Mouse (Mus musculus) layer of hippocampus, postnatal 25 days (tissue): ENCODE data around the gene Mrrf. TPM values are rescaled to one million over a fixed set of nuclear protein-coding genes. Genes with fewer than 3 reads are reported as not detected.

Experiments used
- DNase-seq, 2 experiments: peaks; one replicate each; pipeline ENCODE4 v3.0.0; 2022; ENCODE audit warnings: mixed read lengths in 2 of 2, low spot score in 1 of 2; ENCODE audit errors: extremely low spot score in 1 of 2
- total RNA-seq, 2 experiments: library from RNA; stranded (reverse); gene quantifications; 2 replicates each; pipeline ENCODE4 v1.2.3; 2021

The Mrrf gene
- total RNA-seq, 2 experiments from 2014 or later: 16.7 to 17.0 TPM

- DNase-seq: peak in 1 of 2 experiments; percentile 17
Observed at GRCm38 (mm10) chr2:36197919-36198881, 62.0 kb downstream of the Mrrf start.

DNA sequence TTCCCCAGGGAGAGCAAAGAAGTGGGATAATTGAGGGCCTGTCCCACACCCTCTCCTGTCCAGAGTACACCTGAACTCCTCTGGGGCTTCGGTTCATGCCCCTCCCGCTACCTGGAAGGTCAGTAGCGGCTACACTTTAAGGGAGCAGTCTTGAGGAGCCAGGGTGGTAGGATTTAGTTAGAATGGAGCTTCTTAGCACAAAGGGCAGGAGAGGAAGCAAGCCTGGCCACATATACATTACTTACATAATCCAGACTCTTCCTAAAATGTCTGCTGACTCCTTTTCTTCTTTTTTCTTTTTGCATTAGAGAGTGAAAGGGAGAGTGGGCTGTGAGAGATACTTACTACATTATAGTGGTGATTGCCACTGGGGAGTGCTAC is 62.7 kb downstream of the Mrrf start:
- DNase-seq: no peak

DNA sequence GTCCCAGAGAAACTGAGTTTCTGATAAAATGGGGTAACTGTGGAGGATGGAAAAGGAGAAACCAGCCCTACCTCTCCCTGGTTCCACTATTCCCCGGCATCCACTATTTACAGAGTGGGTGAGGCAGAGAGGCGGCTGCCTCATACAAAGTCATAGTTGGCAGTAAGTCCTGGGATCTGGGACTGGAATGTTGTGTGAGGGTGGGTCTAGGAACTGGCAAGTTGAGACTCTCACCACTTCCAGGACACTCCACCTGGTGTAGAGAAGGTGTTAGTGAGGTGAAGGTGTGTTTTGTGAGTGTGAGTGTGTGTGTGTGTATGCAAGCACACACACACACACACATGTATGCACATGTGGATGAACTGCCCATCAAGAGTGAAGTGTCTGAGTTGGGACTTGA is 64.6 kb downstream of the Mrrf start:
- DNase-seq: no peak

- DNase-seq: no peak
Observed at GRCm38 (mm10) chr2:36201756-36202610, 65.8 kb downstream of the Mrrf start.

DNA sequence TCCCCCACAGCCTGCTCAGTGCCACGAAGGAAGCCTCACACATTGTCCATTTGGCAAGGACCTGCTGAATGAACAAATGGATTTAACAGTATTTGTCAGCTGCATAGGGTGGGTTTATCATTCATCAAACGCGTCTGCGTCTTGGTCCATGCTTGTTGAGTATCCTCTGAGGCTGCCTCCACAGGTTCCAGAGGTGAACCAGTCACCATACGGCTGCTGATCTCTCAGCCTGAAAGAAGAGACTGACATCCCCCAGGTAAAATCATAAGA is 66.4 kb downstream of the Mrrf start:
- DNase-seq: no peak

DNA sequence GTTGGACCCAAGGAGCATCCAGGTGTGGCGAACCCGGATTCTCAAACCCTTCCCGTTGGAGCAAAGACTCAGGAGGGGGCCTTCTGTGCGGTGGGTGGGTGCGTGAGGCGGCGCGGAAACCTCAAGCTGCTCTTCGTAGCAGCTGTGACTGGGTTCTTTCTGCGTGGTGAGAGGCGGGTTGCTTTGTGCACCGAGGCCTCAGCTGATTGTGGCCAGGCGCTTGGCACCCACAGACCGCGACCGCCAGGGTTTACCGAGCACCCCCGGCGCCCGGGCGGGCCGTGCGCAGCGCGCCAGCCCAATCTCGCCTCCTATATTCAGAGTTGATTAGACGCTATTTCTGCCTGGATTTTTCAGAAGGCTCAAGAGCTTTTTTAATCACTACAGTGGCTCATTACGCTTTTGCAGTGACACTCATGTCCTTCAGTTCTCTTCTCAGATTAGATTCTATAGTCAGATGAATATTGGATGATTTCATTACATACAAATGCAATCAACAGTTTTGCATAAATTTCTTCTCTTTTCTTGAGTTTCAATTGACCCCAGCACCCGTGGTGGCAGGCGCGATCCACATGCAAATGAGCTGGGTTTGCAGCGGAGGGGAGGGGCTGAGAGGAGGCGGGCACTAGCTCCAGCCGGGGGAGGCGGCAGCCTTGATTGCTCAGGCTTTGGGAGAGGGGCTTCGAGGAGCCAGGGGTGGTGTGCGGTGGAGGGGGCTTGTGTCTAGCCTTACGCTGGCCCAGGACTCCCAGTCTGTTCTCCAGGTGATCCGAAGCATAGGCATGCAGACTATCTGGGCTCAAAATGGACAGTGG is 67.0 kb downstream of the Mrrf start:
- DNase-seq: peak in 1 of 2 experiments; percentile 25

DNA sequence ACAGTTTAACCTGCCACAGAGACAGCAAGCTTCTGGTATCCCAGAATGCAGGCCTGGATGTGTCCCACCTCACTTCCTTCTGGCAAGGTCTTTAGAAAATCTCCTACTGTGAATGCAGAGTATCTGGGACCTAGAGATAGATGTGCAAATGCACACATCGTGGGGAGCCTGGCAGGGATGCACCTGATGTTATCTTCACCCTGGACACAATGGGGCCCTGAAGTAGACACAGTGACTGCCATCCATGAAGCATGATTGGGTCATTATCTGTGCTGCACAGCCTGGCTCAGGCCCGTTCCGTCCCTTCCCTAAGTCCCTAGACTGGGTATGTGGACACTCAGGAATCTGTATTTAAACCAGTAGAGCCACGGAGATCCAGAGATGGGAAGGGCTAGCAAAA is 68.4 kb downstream of the Mrrf start:
- no peak for DNase-seq

DNA sequence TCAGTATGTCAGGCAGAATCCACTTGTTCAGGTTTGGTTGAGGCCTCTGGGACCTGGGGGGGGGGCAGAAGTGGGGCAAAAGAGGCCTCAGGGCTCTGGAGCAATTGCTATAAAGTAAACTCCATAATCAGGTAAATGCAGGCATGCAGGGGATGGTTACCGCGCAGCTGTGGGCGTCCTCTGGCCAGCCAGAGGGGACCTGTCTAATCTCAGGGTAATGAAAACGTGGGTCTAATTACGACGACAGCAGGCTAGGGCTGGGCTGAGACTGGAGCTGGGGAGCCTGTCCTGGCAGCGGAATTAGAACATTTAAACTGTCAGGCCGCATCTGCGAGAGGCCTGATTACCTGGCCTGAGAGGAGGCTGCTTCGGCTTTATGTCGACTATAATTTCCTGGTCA is 70.9 kb downstream of the Mrrf start:
- DNase-seq: no peak

- DNase-seq: no peak
Observed at GRCm38 (mm10) chr2:36210796-36211195, 74.6 kb downstream of the Mrrf start.

- no peak for DNase-seq
Observed at GRCm38 (mm10) chr2:36211785-36212184, 75.6 kb downstream of the Mrrf start.

DNA sequence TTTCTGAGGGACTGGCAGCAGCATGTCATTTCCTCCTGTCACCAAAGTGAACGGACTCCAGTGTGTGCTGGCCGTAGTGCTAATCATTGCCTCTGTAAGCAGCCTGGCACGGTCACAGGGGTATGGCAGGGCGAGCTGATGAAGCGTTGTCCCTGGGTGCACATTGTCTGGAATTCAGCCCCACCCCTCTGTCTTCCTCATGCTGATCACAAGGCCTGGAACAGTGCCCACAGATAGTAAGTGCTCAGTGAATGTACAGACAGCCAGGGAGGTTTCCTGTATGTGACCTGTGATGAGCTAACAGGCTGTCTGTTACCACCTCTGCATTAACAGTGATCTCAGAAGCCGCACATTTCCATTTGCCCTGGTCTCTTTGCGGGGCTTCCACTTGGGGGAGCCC is 76.9 kb downstream of the Mrrf start:
- no peak for DNase-seq

DNA sequence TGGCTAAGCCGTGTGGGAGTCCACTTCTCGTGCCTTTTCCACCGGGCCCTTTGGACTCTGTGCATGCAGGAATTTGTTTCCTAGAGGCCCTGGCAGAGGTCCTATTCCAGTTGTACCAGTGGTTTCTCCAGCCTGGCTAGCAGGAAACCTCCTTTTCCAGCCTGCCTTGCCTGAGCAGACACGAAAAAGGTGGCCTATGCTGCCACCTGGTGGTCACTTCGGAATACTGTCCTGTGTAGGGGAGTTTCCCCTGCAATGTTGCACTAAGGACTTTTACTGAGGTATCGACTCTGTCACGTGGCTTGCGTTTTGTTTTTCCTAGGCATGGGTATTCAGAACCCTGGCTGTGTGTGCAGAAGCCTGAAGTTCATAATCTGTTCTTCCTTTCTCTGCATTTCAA is 77.8 kb downstream of the Mrrf start:
- DNase-seq: peak; percentile 81 to 94

- no peak for DNase-seq
Observed at GRCm38 (mm10) chr2:36214425-36214824, 78.2 kb downstream of the Mrrf start.

- DNase-seq: no peak
Observed at GRCm38 (mm10) chr2:36215203-36215739, 79.1 kb downstream of the Mrrf start.

GRCm38 (mm10) chr2:36216546-36216945 is 80.4 kb downstream of the Mrrf start:
- no peak for DNase-seq

DNA sequence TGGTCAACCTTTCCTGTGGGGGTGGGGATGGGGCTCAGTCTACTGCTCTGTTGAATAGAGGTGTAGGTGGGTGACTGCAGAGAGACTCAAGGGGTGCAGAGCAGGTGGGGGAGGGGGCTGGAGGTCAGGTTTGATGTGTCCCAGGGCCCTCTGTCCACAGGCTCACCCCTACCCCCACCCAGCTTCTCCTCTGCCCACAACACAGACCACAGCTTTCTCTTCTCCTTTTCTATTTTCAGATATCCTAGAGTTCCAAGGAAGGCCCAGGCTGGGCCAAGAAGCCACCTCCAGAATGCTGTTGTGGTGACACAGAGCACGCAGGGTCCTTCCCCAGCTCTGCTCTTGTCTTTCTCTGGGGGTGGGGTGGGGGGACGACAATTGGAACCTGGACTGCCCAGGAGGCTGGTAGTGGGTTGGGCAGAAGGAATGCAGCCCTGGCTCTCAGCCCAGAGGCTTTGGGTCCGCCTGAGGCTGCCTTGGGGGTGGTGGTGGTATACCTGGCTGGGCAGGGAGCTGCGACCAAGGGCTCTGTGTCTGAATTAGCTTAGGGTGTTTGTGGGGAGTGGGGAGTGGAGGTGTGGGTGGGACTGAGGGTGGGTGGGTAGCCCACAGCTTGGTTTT is 80.9 kb downstream of the Mrrf start:
- DNase-seq: no peak

GRCm38 (mm10) chr2:36217692-36218233 is 81.6 kb downstream of the Mrrf start:
- DNase-seq: no peak

GRCm38 (mm10) chr2:36220106-36220505 is 83.9 kb downstream of the Mrrf start:
- no peak for DNase-seq

GRCm38 (mm10) chr2:36220891-36221290 is 84.7 kb downstream of the Mrrf start:
- no peak for DNase-seq
